ENCODE assay signal across 24 mouse cellular contexts in genomic region chr1:154113291-154114050, GRCm38 (mm10).
DNase-seq lines count a peak whose midpoint lies in the region; ATAC-seq lines count a peak whose summit lies in the region.
"Had no signal": no experiment of that assay in that cellular context is flagged by ENCODE, and none has a peak within 500 bp of the region (broad histone marks: within the 10 kb centered on the region; RNA-seq: fewer than 3 reads in every experiment).

No protein-coding gene starts in this region.

- H3K4me2 ChIP-seq in embryonic facial prominence, embryonic 14.5 days (ENCODE audit: low read depth, low read length) = no peak overlapping the region
- no peak overlapping the region for H3K4me2 ChIP-seq in stomach, embryonic 14.5 days (replicated peaks; ENCODE audit: low read depth, low read length)
- H3K4me2 ChIP-seq: heart, embryonic 13.5 days; hindbrain, embryonic 15.5 days; liver, embryonic 15.5 days; lung, embryonic 15.5 days had no signal

- H3K4me1 ChIP-seq in embryonic facial prominence, embryonic 14.5 days (ENCODE audit: control insufficient read depth, insufficient read depth, low read length) = peaks cover 27% of the 10 kb centered on the region
- peaks cover 5% of the 10 kb centered on the region; the same call in 1 of the 2 replicates for H3K4me1 ChIP-seq in stomach, embryonic 14.5 days (ENCODE audit: control insufficient read depth, insufficient read depth, low read length)

- no peak; the same call in 1 of the 2 replicates for ATAC-seq in embryonic facial prominence, embryonic 14.5 days (ENCODE audit: low read depth)
- ATAC-seq in stomach, embryonic 14.5 days (ENCODE audit: insufficient number of reproducible peaks, insufficient read depth, low FRiP score, low read depth) = 0 out of 2 replicates have a peak, but pooled peaks have one; percentile 67
- ATAC-seq: forebrain, embryonic 16.5 days; intestine, postnatal 0 days; midbrain, embryonic 16.5 days had no signal

- no peak overlapping the region for H3K27ac ChIP-seq in embryonic facial prominence, embryonic 14.5 days (replicated peaks; ENCODE audit: low read depth, low read length)
- no peak overlapping the region for H3K27ac ChIP-seq in stomach, embryonic 14.5 days (ENCODE audit: low read length)
- H3K27ac ChIP-seq: heart, embryonic 13.5 days; hindbrain, embryonic 15.5 days; kidney, postnatal 0 days; liver, embryonic 15.5 days; lung, embryonic 15.5 days had no signal

- WGBS in embryonic facial prominence, embryonic 14.5 days = 41% methylated on average over 12 of the region's 12 CpGs
- 74% methylated on average over 12 of the region's 12 CpGs for WGBS in stomach, embryonic 14.5 days

- H3K9ac ChIP-seq in embryonic facial prominence, embryonic 14.5 days (ENCODE audit: low read depth, low read length) = no peak overlapping the region
- H3K9ac ChIP-seq in stomach, embryonic 14.5 days (replicated peaks; ENCODE audit: low read depth, low read length) = no peak overlapping the region
- H3K9ac ChIP-seq: heart, embryonic 13.5 days; hindbrain, embryonic 15.5 days; liver, embryonic 15.5 days; lung, embryonic 15.5 days had no signal

- no peaks in the 10 kb centered on the region for H3K27me3 ChIP-seq in embryonic facial prominence, embryonic 14.5 days (replicated peaks; ENCODE audit: control insufficient read depth, insufficient read depth, low read length)
- H3K27me3 ChIP-seq in stomach, embryonic 14.5 days (ENCODE audit: control insufficient read depth, insufficient read depth, low read length) = no peaks in the 10 kb centered on the region
- H3K27me3 ChIP-seq: heart, embryonic 13.5 days; hindbrain, embryonic 15.5 days; liver, embryonic 15.5 days; lung, embryonic 15.5 days had no signal

- H3K4me3 ChIP-seq in embryonic facial prominence, embryonic 14.5 days (ENCODE audit: low read depth, low read length) = no peak overlapping the region
- no peak overlapping the region for H3K4me3 ChIP-seq in stomach, embryonic 14.5 days (ENCODE audit: low read depth, low read length)
- H3K4me3 ChIP-seq: heart, embryonic 13.5 days; hindbrain, embryonic 15.5 days; liver, embryonic 15.5 days; lung, embryonic 15.5 days; megakaryocyte, embryonic 14.5 days had no signal

- no peaks in the 10 kb centered on the region for H3K36me3 ChIP-seq in embryonic facial prominence, embryonic 14.5 days (ENCODE audit: control insufficient read depth, insufficient read depth, low read length)
- no peaks in the 10 kb centered on the region for H3K36me3 ChIP-seq in stomach, embryonic 14.5 days (ENCODE audit: control insufficient read depth, insufficient read depth, low read length)
- H3K36me3 ChIP-seq: heart, embryonic 13.5 days; hindbrain, embryonic 15.5 days; liver, embryonic 15.5 days; lung, embryonic 15.5 days had no signal

- H3K9me3 ChIP-seq in embryonic facial prominence, embryonic 14.5 days (ENCODE audit: control insufficient read depth, low read length) = no peaks in the 10 kb centered on the region
- H3K9me3 ChIP-seq in stomach, embryonic 14.5 days (ENCODE audit: control insufficient read depth, low read depth, low read length) = no peaks in the 10 kb centered on the region
- H3K9me3 ChIP-seq: heart, embryonic 13.5 days; hindbrain, embryonic 15.5 days; liver, embryonic 15.5 days; lung, embryonic 15.5 days; megakaryocyte, embryonic 14.5 days had no signal

- peak; percentile 23 for DNase-seq in embryo, embryonic 10.5 days (ENCODE audit: low spot score)
- DNase-seq in embryo, embryonic 9.5 days (ENCODE audit: extremely low spot score) = no peak
- DNase-seq in kidney, adult 18-20 months = peak; percentile 1
- no peak for DNase-seq in kidney, adult 11 months
- DNase-seq in embryonic facial prominence, embryonic 14.5 days (ENCODE audit: low spot score) = peak; percentile 65
- DNase-seq in urinary bladder, adult 18-20 months (ENCODE audit: low spot score in 2 of 2) = no peak
- no peak for DNase-seq in kidney, postnatal 4 days
- DNase-seq: adrenal gland, postnatal 10 days; cerebellum, adult 18-20 months; cerebellum, postnatal 14 days; heart, postnatal 36 days; liver; lung, postnatal 36 days; right cerebral cortex, adult 18-20 months had no signal

Comparison
In these comparisons a context has a peak if more than half of its experiments do, and no peak if none do; other contexts are left out.
1. DNase-seq: peak in embryo, embryonic 10.5 days (single experiment), kidney, adult 18-20 months (single experiment) and embryonic facial prominence, embryonic 14.5 days (single experiment); none in embryo, embryonic 9.5 days (single experiment), kidney, adult 11 months (single experiment), urinary bladder, adult 18-20 months (0 of 2) and kidney, postnatal 4 days (0 of 2).